Mouse (Mus musculus): ENCODE measurements at regions not wholly inside any gene's neighbourhood (a gene's known extent, or its start where the extent isn't known, plus 50 kb on each side); places are given as distances from the start of the nearest gene placed in this dataset.

DNA sequence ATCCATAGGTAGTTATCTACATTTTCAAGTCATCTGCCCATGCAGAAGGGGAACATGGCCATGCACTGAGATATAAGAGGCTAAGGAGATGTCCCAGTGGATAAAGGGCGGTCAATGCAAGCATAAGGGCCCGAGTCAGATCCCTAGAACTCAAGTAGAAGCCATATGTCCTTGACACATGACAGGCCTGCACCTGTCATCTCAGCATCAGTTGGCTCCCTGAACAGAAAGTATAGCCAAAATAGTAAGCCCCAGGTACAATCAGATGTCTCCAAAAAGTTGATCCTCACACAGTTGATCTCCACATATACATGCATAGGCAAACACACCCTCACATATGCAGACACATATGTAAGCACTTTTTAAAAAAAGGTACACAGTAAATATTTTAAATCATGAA is 152.0 kb downstream of the Cox18 start:
- Histone ChIP-seq H3K27ac (no peak overlapping the region), H3K9me3 (no peaks in the 10 kb centered on the region), H3K36me3 (no peaks in the 10 kb centered on the region), H3K4me3 (replicated peaks) (no peak overlapping the region), H3K4me1 (replicated peaks) (no peaks in the 10 kb centered on the region), H3K27me3 (no peaks in the 10 kb centered on the region), H3K9ac (replicated peaks) (no peak overlapping the region), H3K4me2 (replicated peaks) (no peak overlapping the region)
- no peak for ATAC-seq
- 97% methylated on average over 2 of the region's 2 CpGs for WGBS

DNA sequence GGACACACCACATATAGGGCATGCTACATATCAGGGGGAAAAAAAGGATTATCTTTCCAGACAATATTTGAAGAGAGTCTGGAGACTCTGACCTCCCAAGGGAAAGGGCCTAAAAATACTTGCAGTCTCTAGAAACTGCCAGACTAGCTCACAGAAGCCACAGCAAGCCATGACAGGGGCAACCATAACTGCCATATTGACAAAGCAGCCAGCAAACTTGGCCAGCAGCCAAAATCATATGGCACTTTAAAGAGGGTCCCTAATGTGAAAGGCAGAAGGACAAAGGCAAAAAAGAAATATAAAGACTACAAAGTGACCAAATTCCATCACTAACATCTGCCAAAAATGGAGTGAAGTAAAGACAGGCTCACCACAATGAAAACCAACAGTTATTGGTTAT is 155.2 kb downstream of the Cox18 start:
- Histone ChIP-seq H3K36me3 (no peaks in the 10 kb centered on the region), H3K4me3 (replicated peaks) (no peak overlapping the region), H3K4me1 (replicated peaks) (0 out of 2 replicates have a peak, but pooled peaks cover 3% of the 10 kb centered on the region), H3K9ac (replicated peaks) (no peak overlapping the region), H3K9me3 (no peaks in the 10 kb centered on the region), H3K27me3 (no peaks in the 10 kb centered on the region), H3K27ac (no peak overlapping the region), H3K4me2 (replicated peaks) (no peak overlapping the region)
- no peak for ATAC-seq

DNA sequence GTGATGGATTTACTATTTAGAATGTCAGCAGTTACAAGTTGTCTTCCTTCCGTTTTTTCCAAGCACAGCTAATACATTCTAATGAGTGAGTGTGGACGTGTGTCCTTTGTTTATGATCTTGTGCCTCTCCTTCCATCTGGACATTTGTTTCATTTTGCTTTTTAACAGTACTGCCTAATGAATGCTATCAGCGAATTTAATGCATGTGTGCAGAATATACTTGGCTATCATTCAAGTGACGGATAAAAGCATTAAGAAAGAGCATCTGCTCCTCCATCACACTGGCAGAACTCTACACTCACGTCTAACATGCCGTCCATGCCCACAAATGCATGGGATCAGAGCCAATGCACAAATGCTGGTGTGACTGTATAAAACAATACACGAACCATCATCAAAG is 156.0 kb downstream of the Cox18 start:
- Histone ChIP-seq H3K9ac (replicated peaks) (no peak overlapping the region), H3K27me3 (no peaks in the 10 kb centered on the region), H3K4me1 (replicated peaks) (0 out of 2 replicates have a peak, but pooled peaks cover 3% of the 10 kb centered on the region), H3K9me3 (no peaks in the 10 kb centered on the region), H3K4me2 (replicated peaks) (no peak overlapping the region), H3K27ac (no peak overlapping the region), H3K36me3 (no peaks in the 10 kb centered on the region), H3K4me3 (replicated peaks) (no peak overlapping the region)
- peak; percentile 30; the same call in 1 of the 2 replicates for ATAC-seq
- WGBS, result 66% methylated on average over 7 of the region's 7 CpGs

DNA sequence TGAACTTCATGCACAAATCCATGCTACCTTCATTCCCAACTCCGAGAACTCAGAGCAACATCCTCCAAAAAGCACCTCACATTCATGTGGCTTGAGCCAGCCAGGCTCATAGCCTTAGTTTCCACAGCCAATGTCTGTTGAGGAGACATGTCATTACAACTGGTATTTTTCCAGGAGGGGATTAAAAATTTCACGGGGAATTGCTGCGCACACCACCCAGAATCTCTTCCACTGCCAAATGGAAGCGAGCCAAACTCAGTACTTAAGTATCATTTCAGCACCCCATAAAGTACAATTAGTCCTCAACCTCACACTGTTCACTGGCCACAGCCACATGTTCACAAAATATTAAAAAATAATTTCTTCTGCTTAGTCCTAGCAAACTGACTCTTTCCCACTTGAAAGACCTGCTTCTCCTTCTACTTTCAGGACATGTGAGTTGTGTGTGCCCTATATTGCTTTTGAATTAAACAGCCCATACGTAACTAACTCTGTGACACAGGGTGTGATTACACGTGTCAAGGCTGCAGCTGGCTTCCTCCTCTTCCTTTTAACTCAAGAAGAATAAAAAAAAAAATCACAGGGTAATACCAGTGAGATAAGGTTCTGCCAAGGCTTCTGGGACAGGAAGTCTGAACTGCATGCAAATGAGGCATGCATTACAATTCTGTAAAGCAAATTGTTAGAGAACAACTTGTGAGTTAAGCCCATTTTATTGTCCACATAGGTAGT is 157.8 kb downstream of the Cox18 start:
- H3K4me2 ChIP-seq (replicated peaks), result no peak overlapping the region
- no peak overlapping the region for H3K4me3 ChIP-seq (replicated peaks)
- H3K27ac ChIP-seq, result no peak overlapping the region
- 0 out of 2 replicates have a peak, but pooled peaks cover 3% of the 10 kb centered on the region for H3K4me1 ChIP-seq (replicated peaks)
- 0 out of 2 replicates have a peak, but pooled peaks have one; percentile 34 for ATAC-seq
- no peaks in the 10 kb centered on the region for H3K27me3 ChIP-seq
- no peaks in the 10 kb centered on the region for H3K9me3 ChIP-seq
- H3K9ac ChIP-seq (replicated peaks), result no peak overlapping the region
- H3K36me3 ChIP-seq, result no peaks in the 10 kb centered on the region
- 71% methylated on average over 6 of the region's 6 CpGs for WGBS

DNA sequence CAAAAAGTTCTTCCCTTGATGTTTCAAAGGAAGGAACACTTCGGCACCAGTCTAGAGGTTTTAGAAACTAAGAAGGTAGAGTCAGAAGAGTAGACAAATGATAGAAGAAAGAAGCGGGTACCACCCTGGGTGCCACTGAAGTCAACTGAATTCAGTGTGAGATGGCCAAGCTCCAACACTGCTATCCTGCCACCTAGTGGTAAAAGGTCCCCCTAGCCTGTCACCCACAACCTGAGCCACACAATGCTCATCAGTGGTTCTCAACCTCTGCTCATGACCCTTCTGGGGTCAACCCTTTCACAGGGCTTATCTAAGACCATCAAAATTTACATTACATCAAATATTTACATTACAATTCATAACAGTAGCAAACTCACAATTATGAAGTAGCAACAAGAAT is 168.1 kb downstream of the Cox18 start:
- Histone ChIP-seq H3K36me3 (no peaks in the 10 kb centered on the region), H3K4me2 (replicated peaks) (no peak overlapping the region), H3K9me3 (no peaks in the 10 kb centered on the region), H3K27ac (no peak overlapping the region), H3K27me3 (no peaks in the 10 kb centered on the region), H3K4me3 (replicated peaks) (no peak overlapping the region), H3K9ac (replicated peaks) (no peak overlapping the region), H3K4me1 (replicated peaks) (no peaks in the 10 kb centered on the region)
- WGBS, result 69% methylated on average over 2 of the region's 2 CpGs
- no peak for ATAC-seq

DNA sequence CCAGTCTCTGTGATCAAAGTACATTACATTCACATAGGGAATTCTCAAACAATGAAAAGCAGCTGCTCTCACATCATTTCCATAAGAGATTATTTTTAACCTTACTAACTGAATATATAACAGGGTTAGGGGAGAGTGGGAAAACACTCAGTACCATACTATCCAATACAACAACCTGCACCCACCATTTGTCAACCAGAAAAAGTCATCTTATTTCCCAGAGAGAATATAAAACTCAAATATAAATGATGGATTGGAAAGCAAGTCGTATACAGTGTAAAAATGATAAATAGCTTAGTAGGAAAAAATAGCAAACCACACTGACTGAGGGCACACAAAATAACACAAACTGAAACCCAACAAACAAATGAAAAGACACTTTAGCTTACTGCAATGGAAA is 169.4 kb upstream of the Adamts3 start:
- Histone ChIP-seq H3K27ac (no peak overlapping the region), H3K4me3 (replicated peaks) (no peak overlapping the region), H3K9ac (replicated peaks) (no peak overlapping the region), H3K4me1 (replicated peaks) (no peaks in the 10 kb centered on the region), H3K4me2 (replicated peaks) (no peak overlapping the region), H3K9me3 (no peaks in the 10 kb centered on the region), H3K36me3 (no peaks in the 10 kb centered on the region), H3K27me3 (no peaks in the 10 kb centered on the region)
- 71% methylated on average over 1 of the region's 1 CpGs for WGBS
- no peak for ATAC-seq

DNA sequence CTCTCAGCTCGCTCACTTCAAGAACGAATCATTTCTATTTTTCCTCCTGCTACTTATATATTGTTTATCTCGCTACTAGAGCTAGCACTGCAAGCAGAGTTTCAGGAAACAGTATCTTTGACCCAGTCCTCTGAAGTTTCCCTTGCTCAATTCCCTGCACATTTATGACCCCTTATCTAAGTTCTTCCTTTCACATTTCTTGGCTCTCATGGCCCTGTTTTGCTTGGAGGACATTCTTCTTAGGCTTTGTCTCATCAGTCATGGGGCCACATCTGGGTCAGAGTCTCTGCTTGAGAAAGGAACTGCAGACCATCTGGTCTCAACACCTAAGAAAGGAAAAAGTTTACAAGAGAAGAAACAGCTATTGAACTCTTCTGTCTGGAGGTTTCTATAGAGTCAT is 166.7 kb upstream of the Adamts3 start:
- H3K4me3 ChIP-seq (replicated peaks), result no peak overlapping the region
- H3K9me3 ChIP-seq, result no peaks in the 10 kb centered on the region
- H3K4me2 ChIP-seq (replicated peaks), result no peak overlapping the region
- WGBS, result 84% methylated on average over 3 of the region's 3 CpGs
- no peaks in the 10 kb centered on the region for H3K27me3 ChIP-seq
- H3K27ac ChIP-seq, result no peak overlapping the region
- H3K9ac ChIP-seq (replicated peaks), result no peak overlapping the region
- no peaks in the 10 kb centered on the region for H3K36me3 ChIP-seq
- ATAC-seq, result no peak
- no peaks in the 10 kb centered on the region for H3K4me1 ChIP-seq (replicated peaks)

DNA sequence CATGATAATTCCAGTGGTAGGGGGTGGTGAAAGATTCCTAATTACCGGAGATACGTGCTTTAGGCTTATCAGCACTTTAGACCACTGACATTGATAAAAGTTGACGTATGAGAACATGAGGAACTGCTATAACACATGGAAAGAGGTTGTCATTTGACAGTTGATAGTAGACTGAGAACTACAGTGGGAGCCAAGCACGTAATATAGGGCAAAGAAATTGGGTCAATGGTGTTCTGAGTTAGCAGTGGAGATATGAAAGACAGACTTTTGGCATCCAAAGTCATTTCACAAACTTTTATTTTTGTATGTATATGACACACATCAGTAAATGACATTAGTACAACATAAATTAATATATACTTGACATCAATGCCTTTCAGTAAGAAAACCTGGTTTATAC is 159.6 kb upstream of the Adamts3 start:
- WGBS, result 88% methylated on average over 4 of the region's 4 CpGs
- Histone ChIP-seq H3K9me3 (no peaks in the 10 kb centered on the region), H3K27me3 (no peaks in the 10 kb centered on the region), H3K4me3 (replicated peaks) (no peak overlapping the region), H3K4me2 (replicated peaks) (no peak overlapping the region), H3K27ac (no peak overlapping the region), H3K4me1 (replicated peaks) (no peaks in the 10 kb centered on the region), H3K36me3 (no peaks in the 10 kb centered on the region), H3K9ac (replicated peaks) (no peak overlapping the region)
- no peak for ATAC-seq

DNA sequence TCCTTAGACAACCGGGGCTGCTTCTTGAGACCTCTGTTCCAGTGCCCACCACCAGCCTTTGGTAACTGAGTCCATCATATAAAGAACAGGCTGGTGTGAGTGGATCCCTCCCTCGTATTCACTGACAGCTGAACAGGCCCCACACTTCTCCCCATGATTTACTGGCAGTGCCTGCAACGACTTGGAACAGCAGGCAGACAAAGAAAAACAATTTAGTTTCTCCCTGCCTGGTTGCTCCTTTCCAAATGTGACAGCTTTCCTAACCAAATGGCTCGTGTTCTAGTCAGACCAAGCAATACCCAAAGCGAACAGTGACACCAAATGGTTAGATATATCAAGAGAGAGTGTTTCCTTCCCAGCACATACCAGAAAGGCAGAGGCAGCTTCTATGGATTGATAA is 150.0 kb upstream of the Adamts3 start:
- no peak overlapping the region for H3K4me3 ChIP-seq (replicated peaks)
- no peak for ATAC-seq
- H3K36me3 ChIP-seq, result no peaks in the 10 kb centered on the region
- H3K27me3 ChIP-seq, result no peaks in the 10 kb centered on the region
- H3K9ac ChIP-seq (replicated peaks), result no peak overlapping the region
- no peak overlapping the region for H3K27ac ChIP-seq
- no peaks in the 10 kb centered on the region for H3K4me1 ChIP-seq (replicated peaks)
- H3K4me2 ChIP-seq (replicated peaks), result no peak overlapping the region
- no peaks in the 10 kb centered on the region for H3K9me3 ChIP-seq
- WGBS, result 55% methylated on average over 5 of the region's 5 CpGs

DNA sequence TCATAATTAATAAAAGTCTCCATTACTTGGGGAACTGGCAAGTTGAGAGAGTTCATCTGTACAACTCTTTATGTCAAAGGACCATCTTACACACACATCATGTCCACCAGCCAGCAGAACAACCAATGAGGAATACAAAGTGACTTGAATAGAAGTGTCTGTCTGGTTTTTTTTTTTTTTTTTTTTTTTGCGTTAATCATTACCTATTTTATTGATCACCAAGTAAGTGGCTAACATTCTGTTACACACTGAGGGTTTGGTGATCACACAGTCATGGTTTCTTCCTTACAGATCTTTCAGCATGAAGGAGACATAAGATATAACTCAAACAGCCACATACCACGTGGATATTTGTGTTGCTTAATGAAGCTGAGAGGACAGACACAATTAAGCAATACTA is 147.6 kb upstream of the Adamts3 start:
- H3K4me1 ChIP-seq (replicated peaks), result no peaks in the 10 kb centered on the region
- no peaks in the 10 kb centered on the region for H3K27me3 ChIP-seq
- no peak for ATAC-seq
- H3K9me3 ChIP-seq, result no peaks in the 10 kb centered on the region
- no peak overlapping the region for H3K9ac ChIP-seq (replicated peaks)
- no peak overlapping the region for H3K4me2 ChIP-seq (replicated peaks)
- no peak overlapping the region for H3K27ac ChIP-seq
- whole genome bisulfite sequencing, result 80% methylated on average over 2 of the region's 2 CpGs
- no peak overlapping the region for H3K4me3 ChIP-seq (replicated peaks)
- H3K36me3 ChIP-seq, result no peaks in the 10 kb centered on the region

DNA sequence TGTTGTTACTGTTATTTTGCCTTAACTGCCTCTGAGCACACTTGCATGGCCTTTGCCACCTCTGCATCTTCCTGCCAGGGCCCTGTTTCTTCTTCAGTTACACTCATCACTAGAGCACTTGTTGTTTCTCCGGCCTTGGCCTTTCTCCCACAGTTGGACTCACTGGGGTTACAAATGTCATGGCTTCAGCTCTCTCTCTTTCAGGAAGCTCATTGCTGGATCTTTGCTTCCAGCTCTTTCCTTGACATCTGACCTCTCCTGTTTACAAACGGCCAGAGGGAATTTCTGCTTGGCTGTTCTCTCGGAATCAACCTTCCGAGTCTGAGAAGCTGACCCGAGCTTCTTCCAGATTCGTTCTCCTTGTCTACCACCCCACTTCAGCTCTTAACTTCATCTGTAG is 146.6 kb upstream of the Adamts3 start:
- Histone ChIP-seq H3K36me3 (no peaks in the 10 kb centered on the region), H3K4me1 (replicated peaks) (no peaks in the 10 kb centered on the region), H3K4me2 (replicated peaks) (no peak overlapping the region), H3K27ac (no peak overlapping the region), H3K27me3 (no peaks in the 10 kb centered on the region), H3K9ac (replicated peaks) (no peak overlapping the region), H3K9me3 (no peaks in the 10 kb centered on the region), H3K4me3 (replicated peaks) (no peak overlapping the region)
- ATAC-seq, result no peak
- 65% methylated on average over 6 of the region's 6 CpGs for WGBS

DNA sequence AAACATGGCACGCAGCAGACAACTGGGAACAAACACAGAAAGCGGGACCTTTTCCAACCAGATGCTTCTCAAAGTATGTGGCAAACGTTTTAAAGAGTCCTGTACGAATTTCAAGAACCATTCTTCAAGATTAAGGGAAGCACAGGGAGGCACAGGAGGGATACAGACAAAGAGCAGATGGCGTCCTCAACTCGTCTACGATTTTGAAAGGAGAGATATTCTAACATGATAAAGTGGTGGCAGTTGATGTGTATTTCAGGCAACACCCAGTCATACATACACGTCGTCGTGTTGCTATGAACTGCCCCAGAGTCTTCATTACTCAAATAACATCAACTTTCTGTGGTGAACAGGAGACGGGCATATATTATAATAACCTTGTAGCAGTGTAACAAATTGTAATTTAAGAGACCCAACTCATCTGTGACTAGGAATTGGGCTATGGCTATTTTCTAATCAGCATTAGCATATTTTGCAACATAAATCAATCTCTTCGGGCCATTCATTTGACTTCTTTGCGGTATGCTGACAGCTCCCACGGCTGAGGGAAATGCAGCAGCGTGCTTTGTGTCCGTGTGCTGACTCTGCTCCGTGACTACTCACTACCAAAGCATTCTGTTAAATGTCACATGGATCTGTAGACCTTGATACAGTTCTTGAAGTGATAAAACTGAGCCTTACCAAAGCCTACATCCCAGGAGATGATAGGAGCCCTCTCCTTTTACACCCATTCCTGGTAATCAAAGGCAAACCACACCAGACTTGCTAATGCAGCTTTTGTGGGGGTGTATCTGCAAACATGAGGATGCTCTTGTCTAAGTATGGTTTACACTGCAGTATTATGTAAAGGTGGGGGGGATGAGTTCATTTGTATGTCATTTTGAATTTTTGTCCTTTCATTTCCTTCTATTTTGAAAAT is 144.0 kb upstream of the Adamts3 start:
- Histone ChIP-seq H3K9me3 (no peaks in the 10 kb centered on the region), H3K9ac (replicated peaks) (no peak overlapping the region), H3K4me2 (replicated peaks) (no peak overlapping the region), H3K4me1 (replicated peaks) (no peaks in the 10 kb centered on the region), H3K27me3 (no peaks in the 10 kb centered on the region), H3K36me3 (no peaks in the 10 kb centered on the region), H3K27ac (no peak overlapping the region; the same call in 1 of the 2 replicates), H3K4me3 (replicated peaks) (no peak overlapping the region)
- ATAC-seq, result no peak
- 82% methylated on average over 17 of the region's 17 CpGs for WGBS
